Mouse (Mus musculus): ENCODE results near the gene Mtss1l. TPM values are rescaled to one million over a fixed set of nuclear protein-coding genes. Genes with fewer than 3 reads are reported as not detected.

Gene Mtss1l
- polyA plus RNA-seq, 1 experiment from 2014 or later, result 22.5 TPM

- H3K4me2 ChIP-seq (replicated peaks), result no peak overlapping the region
- H3K36me3 ChIP-seq, result no peaks in the 10 kb centered on the region
- no peaks in the 10 kb centered on the region for H3K9me3 ChIP-seq
- no peak for ATAC-seq (replicated peaks)
- H3K27me3 ChIP-seq, result no peaks in the 10 kb centered on the region
- 79% methylated on average over 9 of the region's 9 CpGs for WGBS
- H3K27ac ChIP-seq (replicated peaks), result no peak overlapping the region
- no peak overlapping the region for H3K4me3 ChIP-seq
- no peak overlapping the region for H3K9ac ChIP-seq (replicated peaks)
- H3K4me1 ChIP-seq, result no peaks in the 10 kb centered on the region
Observed at GRCm38 (mm10) chr8:110746661-110747060, 25.4 kb downstream of the Mtss1l start.

GRCm38 (mm10) chr8:110749500-110750170 lies 28.4 kb downstream of the Mtss1l start:
- H3K27ac ChIP-seq (replicated peaks), result no peak overlapping the region
- H3K4me2 ChIP-seq (replicated peaks), result no peak overlapping the region
- H3K9ac ChIP-seq (replicated peaks), result no peak overlapping the region
- H3K27me3 ChIP-seq, result no peaks in the 10 kb centered on the region
- no peaks in the 10 kb centered on the region for H3K36me3 ChIP-seq
- no peaks in the 10 kb centered on the region for H3K9me3 ChIP-seq
- ATAC-seq (replicated peaks), result peak; percentile 71
- no peak overlapping the region for H3K4me3 ChIP-seq
- 60% methylated on average over 10 of the region's 10 CpGs for WGBS
- H3K4me1 ChIP-seq, result no peaks in the 10 kb centered on the region

DNA sequence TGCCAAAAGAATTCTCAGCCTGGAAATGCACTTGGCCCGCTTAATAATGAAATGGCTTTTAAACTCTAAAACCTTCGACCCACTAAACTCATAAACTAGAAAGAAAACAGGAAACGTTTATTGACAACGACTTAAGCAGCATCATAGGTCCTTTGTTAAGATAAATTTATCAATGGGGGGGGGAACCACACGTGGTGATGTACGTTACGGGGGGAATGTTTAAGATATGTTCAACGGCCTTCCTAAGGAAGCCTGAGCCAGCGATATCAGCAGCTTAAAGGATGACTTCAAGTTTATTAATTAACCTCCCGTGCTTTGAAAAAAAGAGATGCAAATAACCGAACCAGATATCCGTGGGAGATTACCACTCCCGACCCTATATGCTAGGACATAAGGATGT lies 29.0 kb downstream of the Mtss1l start:
- 44% methylated on average over 13 of the region's 13 CpGs for WGBS
- H3K9me3 ChIP-seq, result no peaks in the 10 kb centered on the region
- ATAC-seq (replicated peaks), result no peak
- H3K36me3 ChIP-seq, result no peaks in the 10 kb centered on the region
- no peak overlapping the region for H3K9ac ChIP-seq (replicated peaks)
- H3K27ac ChIP-seq (replicated peaks), result no peak overlapping the region
- H3K27me3 ChIP-seq, result no peaks in the 10 kb centered on the region
- H3K4me2 ChIP-seq (replicated peaks), result no peak overlapping the region
- H3K4me3 ChIP-seq, result no peak overlapping the region
- no peaks in the 10 kb centered on the region for H3K4me1 ChIP-seq

DNA sequence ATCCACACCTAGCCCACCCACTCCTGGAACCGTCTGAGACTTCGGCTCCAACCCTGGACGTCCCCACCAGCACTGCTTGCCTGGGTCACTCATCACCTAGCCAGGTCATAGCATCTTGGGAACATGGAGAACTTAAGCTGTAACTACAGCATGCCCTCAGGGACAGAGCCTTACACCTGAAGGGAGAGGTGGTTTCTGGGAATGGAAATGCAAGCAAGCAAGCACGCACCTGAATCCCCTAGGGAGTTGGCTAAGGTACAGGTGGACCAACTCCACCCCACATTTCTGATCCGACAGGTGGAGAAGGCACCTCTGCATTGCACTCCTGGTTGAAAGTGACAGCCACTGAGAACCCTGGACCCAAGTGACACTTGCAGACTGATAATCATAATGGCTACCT lies 30.2 kb downstream of the Mtss1l start:
- no peaks in the 10 kb centered on the region for H3K9me3 ChIP-seq
- ATAC-seq (replicated peaks), result no peak
- no peak overlapping the region for H3K4me2 ChIP-seq (replicated peaks)
- no peak overlapping the region for H3K4me3 ChIP-seq
- H3K9ac ChIP-seq (replicated peaks), result no peak overlapping the region
- H3K27me3 ChIP-seq, result no peaks in the 10 kb centered on the region
- no peak overlapping the region for H3K27ac ChIP-seq (replicated peaks)
- no peaks in the 10 kb centered on the region for H3K4me1 ChIP-seq
- 88% methylated on average over 5 of the region's 5 CpGs for WGBS
- no peaks in the 10 kb centered on the region for H3K36me3 ChIP-seq

DNA sequence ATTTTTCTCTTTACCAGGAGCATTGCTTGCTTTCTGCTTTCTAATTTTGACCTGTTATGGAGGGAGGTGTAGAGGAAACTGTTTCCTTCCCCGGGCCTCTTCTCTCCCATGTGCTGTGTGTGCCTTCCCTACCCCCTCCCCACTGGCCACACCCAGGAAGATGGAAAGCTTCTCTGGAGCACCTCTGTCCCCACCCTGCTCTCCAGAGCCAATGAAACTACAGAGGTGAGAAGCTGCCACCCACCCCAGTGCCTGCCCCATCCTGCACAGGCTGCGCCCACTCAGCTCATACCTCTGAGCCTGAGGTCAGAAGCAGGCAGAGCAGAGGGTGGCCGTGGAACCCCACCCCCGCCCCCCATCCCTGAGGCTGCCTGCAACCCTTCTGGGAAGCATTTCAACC lies 33.4 kb downstream of the Mtss1l start:
- no peak for ATAC-seq (replicated peaks)
- Histone ChIP-seq H3K27ac (replicated peaks) (no peak overlapping the region), H3K9ac (replicated peaks) (no peak overlapping the region), H3K36me3 (no peaks in the 10 kb centered on the region), H3K27me3 (no peaks in the 10 kb centered on the region), H3K4me3 (no peak overlapping the region), H3K4me1 (no peaks in the 10 kb centered on the region), H3K9me3 (no peaks in the 10 kb centered on the region), H3K4me2 (replicated peaks) (no peak overlapping the region)
- 67% methylated on average over 3 of the region's 4 CpGs for WGBS

DNA sequence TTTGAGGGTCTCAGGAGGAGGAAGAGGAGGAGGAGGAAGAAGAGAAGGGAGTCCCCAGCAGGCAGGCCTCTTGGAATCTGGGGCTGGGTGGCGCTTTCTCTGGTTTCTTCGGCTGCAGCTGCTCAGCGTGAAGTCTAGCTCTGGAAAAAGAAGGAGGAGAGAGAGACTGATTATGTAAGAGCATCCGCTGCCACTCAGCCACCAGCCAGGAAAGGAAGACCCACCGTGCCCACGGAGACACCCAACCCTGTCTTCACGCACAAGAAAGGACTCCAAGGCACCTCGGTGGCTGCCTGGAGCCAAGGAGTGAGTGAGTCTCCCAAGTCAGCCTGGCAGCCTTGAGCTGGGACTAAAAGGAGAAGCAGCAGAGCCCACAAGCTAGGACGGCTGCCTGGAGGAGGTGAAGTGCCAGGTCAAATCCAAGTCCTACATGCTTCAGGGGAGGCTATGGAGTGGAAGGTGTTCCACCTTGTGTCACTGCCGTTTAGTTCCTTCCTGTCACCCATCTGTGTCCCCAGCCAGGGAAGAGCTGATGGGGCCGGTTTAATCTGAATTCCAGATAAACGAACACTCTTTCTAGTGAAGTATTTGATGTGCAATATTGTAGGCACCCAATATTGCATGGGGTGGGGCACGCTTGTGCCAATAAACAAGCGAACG lies 34.4 kb downstream of the Mtss1l start:
- H3K9me3 ChIP-seq, result no peaks in the 10 kb centered on the region
- H3K27ac ChIP-seq (replicated peaks), result no peak overlapping the region
- H3K4me1 ChIP-seq, result no peaks in the 10 kb centered on the region
- 61% methylated on average over 14 of the region's 15 CpGs for WGBS
- no peak overlapping the region for H3K4me3 ChIP-seq
- no peak overlapping the region for H3K4me2 ChIP-seq (replicated peaks)
- no peak overlapping the region for H3K9ac ChIP-seq (replicated peaks)
- H3K27me3 ChIP-seq, result no peaks in the 10 kb centered on the region
- no peaks in the 10 kb centered on the region for H3K36me3 ChIP-seq
- no peak for ATAC-seq (replicated peaks)

- ATAC-seq (replicated peaks), result no peak
- WGBS, result 88% methylated on average over 5 of the region's 5 CpGs
- no peak overlapping the region for H3K27ac ChIP-seq (replicated peaks)
- H3K4me1 ChIP-seq, result no peaks in the 10 kb centered on the region
- H3K9ac ChIP-seq (replicated peaks), result no peak overlapping the region
- H3K4me2 ChIP-seq (replicated peaks), result no peak overlapping the region
- H3K4me3 ChIP-seq, result no peak overlapping the region
- no peaks in the 10 kb centered on the region for H3K27me3 ChIP-seq
- H3K9me3 ChIP-seq, result no peaks in the 10 kb centered on the region
- no peaks in the 10 kb centered on the region for H3K36me3 ChIP-seq
Observed at GRCm38 (mm10) chr8:110756196-110756595, 34.9 kb downstream of the Mtss1l start.

- H3K27ac ChIP-seq (replicated peaks), result no peak overlapping the region
- no peaks in the 10 kb centered on the region for H3K9me3 ChIP-seq
- no peaks in the 10 kb centered on the region for H3K36me3 ChIP-seq
- no peaks in the 10 kb centered on the region for H3K4me1 ChIP-seq
- no peak for ATAC-seq (replicated peaks)
- H3K4me3 ChIP-seq, result no peak overlapping the region
- H3K9ac ChIP-seq (replicated peaks), result no peak overlapping the region
- H3K27me3 ChIP-seq, result no peaks in the 10 kb centered on the region
- WGBS, result 79% methylated on average over 7 of the region's 7 CpGs
- H3K4me2 ChIP-seq (replicated peaks), result no peak overlapping the region
Observed at GRCm38 (mm10) chr8:110760280-110760940, 39.1 kb downstream of the Mtss1l start.

- H3K9ac ChIP-seq (replicated peaks), result no peak overlapping the region
- no peaks in the 10 kb centered on the region for H3K36me3 ChIP-seq
- no peak overlapping the region for H3K27ac ChIP-seq (replicated peaks)
- 52% methylated on average over 5 of the region's 5 CpGs for WGBS
- no peaks in the 10 kb centered on the region for H3K4me1 ChIP-seq
- no peaks in the 10 kb centered on the region for H3K9me3 ChIP-seq
- no peak overlapping the region for H3K4me2 ChIP-seq (replicated peaks)
- H3K4me3 ChIP-seq, result no peak overlapping the region
- H3K27me3 ChIP-seq, result no peaks in the 10 kb centered on the region
- no peak for ATAC-seq (replicated peaks)
Observed at GRCm38 (mm10) chr8:110761185-110761584, 39.9 kb downstream of the Mtss1l start.

DNA sequence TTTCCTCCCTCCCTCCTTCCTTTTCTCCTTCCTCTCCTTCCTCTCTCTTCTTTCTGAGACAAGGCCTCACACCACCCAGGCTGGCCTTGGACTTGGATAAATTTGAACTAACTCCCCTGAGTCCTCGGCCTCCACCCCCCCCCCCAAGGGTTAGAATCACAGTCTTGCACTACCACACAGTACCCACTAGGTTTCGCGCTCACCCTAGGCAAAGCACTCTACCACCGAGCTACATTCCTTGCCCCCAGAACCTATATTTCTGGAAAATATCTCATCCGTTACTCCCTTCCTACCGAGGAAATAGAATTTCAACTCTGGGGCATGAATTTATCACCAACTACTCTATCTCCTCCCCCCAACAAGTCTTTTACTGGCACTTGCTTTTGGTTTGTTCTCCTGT lies 40.7 kb downstream of the Mtss1l start:
- no peak for ATAC-seq (replicated peaks)
- no peaks in the 10 kb centered on the region for H3K4me1 ChIP-seq
- H3K4me3 ChIP-seq, result no peak overlapping the region
- no peaks in the 10 kb centered on the region for H3K27me3 ChIP-seq
- no peak overlapping the region for H3K4me2 ChIP-seq (replicated peaks)
- WGBS, result 63% methylated on average over 6 of the region's 6 CpGs
- H3K9me3 ChIP-seq, result no peaks in the 10 kb centered on the region
- H3K27ac ChIP-seq (replicated peaks), result no peak overlapping the region
- no peaks in the 10 kb centered on the region for H3K36me3 ChIP-seq
- H3K9ac ChIP-seq (replicated peaks), result no peak overlapping the region

DNA sequence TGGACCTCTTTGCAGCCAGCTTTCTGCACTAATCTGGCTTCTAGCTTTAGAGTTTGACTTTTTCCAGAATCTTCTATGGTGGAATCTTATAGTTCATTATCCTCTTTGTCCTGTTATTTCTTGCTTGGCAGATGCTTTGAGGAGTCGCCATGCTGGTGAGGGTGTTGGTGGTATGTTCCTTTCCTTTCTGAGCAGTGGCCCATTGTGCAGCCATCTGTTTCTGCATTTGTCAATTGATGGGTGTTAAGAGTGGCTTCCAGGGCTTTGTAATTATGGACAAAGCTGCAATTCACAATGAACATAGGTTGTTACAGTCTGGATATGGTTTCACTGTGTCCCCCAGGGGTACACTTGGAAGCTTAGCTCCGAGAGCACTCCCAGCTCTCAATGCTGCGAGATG lies 43.4 kb downstream of the Mtss1l start:
- Histone ChIP-seq H3K4me1 (no peaks in the 10 kb centered on the region), H3K4me3 (no peak overlapping the region), H3K4me2 (replicated peaks) (no peak overlapping the region), H3K9ac (replicated peaks) (no peak overlapping the region), H3K9me3 (no peaks in the 10 kb centered on the region), H3K27me3 (no peaks in the 10 kb centered on the region), H3K36me3 (no peaks in the 10 kb centered on the region), H3K27ac (replicated peaks) (no peak overlapping the region)
- ATAC-seq (replicated peaks), result no peak
- 51% methylated on average over 3 of the region's 3 CpGs for WGBS

- Histone ChIP-seq H3K4me1 (no peaks in the 10 kb centered on the region), H3K9ac (replicated peaks) (no peak overlapping the region), H3K27ac (replicated peaks) (no peak overlapping the region), H3K4me2 (replicated peaks) (no peak overlapping the region), H3K27me3 (no peaks in the 10 kb centered on the region), H3K36me3 (no peaks in the 10 kb centered on the region), H3K9me3 (no peaks in the 10 kb centered on the region), H3K4me3 (no peak overlapping the region)
- no peak for ATAC-seq (replicated peaks)
- WGBS, result 82% methylated on average over 6 of the region's 6 CpGs
Observed at GRCm38 (mm10) chr8:110767261-110767660, 46.0 kb downstream of the Mtss1l start.
